In genomic region chr4:44672216-44672937, GRCm38 (mm10) we compare ENCODE assay signal across 12 mouse cellular contexts. TPM values are rescaled to one million over a fixed set of nuclear protein-coding genes. Genes with fewer than 3 reads are reported as not detected.
DNase-seq lines count a peak whose midpoint lies in the region; ATAC-seq lines count a peak whose summit lies in the region.
"Had no signal": no experiment of that assay in that cellular context is flagged by ENCODE, and none has a peak within 500 bp of the region (broad histone marks: within the 10 kb centered on the region; RNA-seq: fewer than 3 reads in every experiment).

No protein-coding gene starts in this region.

- peaks cover 23% of the 10 kb centered on the region for H3K4me1 ChIP-seq in forebrain, embryonic 10.5 days
- no peaks in the 10 kb centered on the region for H3K4me1 ChIP-seq in midbrain, embryonic 15.5 days

- ATAC-seq in midbrain, embryonic 15.5 days (replicated peaks), result no peak

- H3K27ac ChIP-seq in forebrain, embryonic 10.5 days, result no peak overlapping the region
- H3K27ac ChIP-seq in midbrain, embryonic 15.5 days, result no peak overlapping the region
- H3K27ac ChIP-seq: heart, adult 2 months; limb, embryonic 10.5 days had no signal

- 64% methylated on average over 10 of the region's 10 CpGs for WGBS in forebrain, embryonic 10.5 days
- WGBS in midbrain, embryonic 15.5 days, result 70% methylated on average over 10 of the region's 10 CpGs

- H3K36me3 ChIP-seq in forebrain, embryonic 10.5 days (replicated peaks), result no peaks in the 10 kb centered on the region
- H3K36me3 ChIP-seq in midbrain, embryonic 15.5 days (replicated peaks), result no peaks in the 10 kb centered on the region
- H3K36me3 ChIP-seq: limb, embryonic 10.5 days had no signal

- H3K4me3 ChIP-seq in forebrain, embryonic 10.5 days, result no peak overlapping the region
- no peak overlapping the region for H3K4me3 ChIP-seq in midbrain, embryonic 15.5 days
- H3K4me3 ChIP-seq: heart, adult 2 months; hindbrain, embryonic 10.5 days; limb, embryonic 10.5 days had no signal

- peaks cover 6% of the 10 kb centered on the region; the same call in 1 of the 2 replicates for H3K9me3 ChIP-seq in forebrain, embryonic 10.5 days
- no peaks in the 10 kb centered on the region for H3K9me3 ChIP-seq in midbrain, embryonic 15.5 days
- H3K9me3 ChIP-seq: hindbrain, embryonic 10.5 days; limb, embryonic 10.5 days had no signal

- H3K27me3 ChIP-seq in forebrain, embryonic 10.5 days (ENCODE audit: poor library complexity, severe bottlenecking), result peaks cover 70% of the 10 kb centered on the region
- H3K27me3 ChIP-seq in midbrain, embryonic 15.5 days (replicated peaks), result peaks cover 8% of the 10 kb centered on the region

- no peak overlapping the region for H3K4me2 ChIP-seq in midbrain, embryonic 15.5 days

- DNase-seq in adrenal gland, postnatal 10 days, result peak; percentile 48
- no peak for DNase-seq in adrenal gland, adult 8-10 months
- peak; percentile 52 for DNase-seq in retina, postnatal 1 day
- DNase-seq in retina, embryonic 14.5 days (ENCODE audit: low spot score), result no peak
- peak; percentile 24 for DNase-seq in lung, postnatal 25 days (ENCODE audit: low spot score)
- DNase-seq in spleen, postnatal 4 days (ENCODE audit: low spot score in 2 of 2), result peak; percentile 58 to 74
- DNase-seq in forebrain, embryonic 10.5 days (ENCODE audit: extremely low spot score, low spot score), result no peak

- H3K9ac ChIP-seq in midbrain, embryonic 15.5 days, result no peak overlapping the region

RNA-seq across cellular contexts. Expression of gene Pax5, which starts 37.9 kb away (rescaled TPM):
- 1 to 10 TPM; 2.9 to 5.5 TPM for total RNA-seq in adrenal gland, postnatal 10 days (2021)
- 1 to 10 TPM in 2 of 4 experiments, under 1 TPM in 2; 0.17 to 1.8 (median 0.79) TPM for total RNA-seq in adrenal gland, adult 8-10 months (2022)
- 0.26 and 0.71 TPM in 2 replicates for polyA plus RNA-seq in forebrain, embryonic 10.5 days (2016; fragmentation: Nextera tagmentation; extraction: Ambion mirVana)
- 7.8 and 9.1 TPM in 2 replicates for polyA plus RNA-seq in midbrain, embryonic 15.5 days (2015; fragmentation: Nextera tagmentation; extraction: Ambion mirVana)
- polyA plus RNA-seq: C2C12 had no signal

Comparison
In these comparisons a context has a peak if more than half of its experiments do, and no peak if none do; other contexts are left out.
1. DNase-seq: peak in adrenal gland, postnatal 10 days (single experiment), retina, postnatal 1 day (single experiment), lung, postnatal 25 days (single experiment) and spleen, postnatal 4 days (2 of 2); none in adrenal gland, adult 8-10 months (single experiment), retina, embryonic 14.5 days (single experiment) and forebrain, embryonic 10.5 days (single experiment).